Mouse (Mus musculus): Measurements from ENCODE around the gene Osbpl9. TPM values are rescaled to one million over a fixed set of nuclear protein-coding genes. Genes with fewer than 3 reads are reported as not detected.
A peak's percentile ranks its signal among the peaks of the same experiment; 100 is the strongest.

Osbpl9 gene
- total and polyA plus RNA-seq, 3 experiments = 55.5 to 73.5 (median 59.2) TPM

- H3K4me2 ChIP-seq (ENCODE audit: insufficient read depth, low read depth, poor library complexity, severe bottlenecking) = peak overlapping the region; percentile 6; the same call in 1 of the 2 replicates
- H3K4me1 ChIP-seq (ENCODE audit: control insufficient read depth in 1 of 2, insufficient read depth in 2 of 2) = peaks cover 9 to 35% of the 10 kb centered on the region in 2 experiments
- dilution Hi-C loops (cut with MboI; ENCODE audit: extremely low pct_ligation_motif_present, extremely low pct_unique_long_range_greater_than_20kb, low sequenced_read_pairs) = no loop called here
Observed at GRCm38 (mm10) chr4:109115742-109116141, 86.3 kb downstream of the Osbpl9 start.

GRCm38 (mm10) chr4:109114308-109114707, 87.8 kb downstream of the Osbpl9 start:
- H3K27me3 ChIP-seq (replicated peaks) = no peaks in the 10 kb centered on the region
- no peak for DNase-seq (ENCODE audit: extremely low read depth)
- H3K9me3 ChIP-seq (replicated peaks; ENCODE audit: low read length) = no peaks in the 10 kb centered on the region
- dilution Hi-C loops (cut with MboI; ENCODE audit: extremely low pct_ligation_motif_present, extremely low pct_unique_long_range_greater_than_20kb, low sequenced_read_pairs) (no loop called here), in situ Hi-C loops (cut with MboI; ENCODE audit: low pct_ligation_motif_present, low pct_unique_long_range_greater_than_20kb, low sequenced_read_pairs) (no loop called here)
- peaks cover 9 to 36% of the 10 kb centered on the region in 2 experiments for H3K4me1 ChIP-seq (ENCODE audit: control insufficient read depth in 1 of 2, insufficient read depth in 2 of 2)
- no peak overlapping the region for H3K4me3 ChIP-seq (replicated peaks in 1 of 3; ENCODE audit: low read depth in 2 of 3, low read length in 2 of 3, poor library complexity in 1 of 3)
- peaks cover 0 to 2% of the 10 kb centered on the region in 2 experiments for H3K36me3 ChIP-seq (replicated peaks in 1 of 2; ENCODE audit: control insufficient read depth in 1 of 2, insufficient read depth in 1 of 2, low read length in 1 of 2)
- H3K79me2 ChIP-seq (replicated peaks; ENCODE audit: control insufficient read depth, extremely low read depth, insufficient read depth, poor library complexity, severe bottlenecking) = peaks cover 46% of the 10 kb centered on the region
- H3K9ac ChIP-seq (ENCODE audit: insufficient read depth, low read depth) = no peak overlapping the region
- no peak for TF ChIP-seq EP300 (IDR thresholded peaks at IDR 0.05; ENCODE audit: low read length)
- no peak for TF ChIP-seq USF2 (conservative IDR thresholded peaks at IDR 0.05; ENCODE audit: low read depth, low read length)
- TF ChIP-seq GABPA (IDR thresholded peaks at IDR 0.05; ENCODE audit: insufficient replicate concordance, low read depth, low read length) = no peak
- no peak for TF ChIP-seq POLR2A (IDR thresholded peaks at IDR 0.05; ENCODE audit: low read depth, low read length)
- no peak for TF ChIP-seq TCF12 (IDR thresholded peaks at IDR 0.05; ENCODE audit: low read depth, low read length)
- no peak overlapping the region for H3K27ac ChIP-seq (ENCODE audit: insufficient read depth, low read depth)
- H3K4me2 ChIP-seq (ENCODE audit: insufficient read depth, low read depth, poor library complexity, severe bottlenecking) = no peak overlapping the region

More at GRCm38 (mm10) chr4:109115742-109116141, 86.3 kb downstream of the Osbpl9 start:
- H3K4me3 ChIP-seq (replicated peaks in 1 of 3; ENCODE audit: low read depth in 2 of 3, low read length in 2 of 3, poor library complexity in 1 of 3) = no peak overlapping the region
- in situ Hi-C loops (cut with MboI; ENCODE audit: low pct_ligation_motif_present, low pct_unique_long_range_greater_than_20kb, low sequenced_read_pairs) = no loop called here
- no peak overlapping the region; the same call in 1 of the 2 replicates for H3K9ac ChIP-seq (ENCODE audit: insufficient read depth, low read depth)
- H3K79me2 ChIP-seq (replicated peaks; ENCODE audit: control insufficient read depth, extremely low read depth, insufficient read depth, poor library complexity, severe bottlenecking) = peaks cover 38% of the 10 kb centered on the region
- no peak for TF ChIP-seq JUND (conservative IDR thresholded peaks at IDR 0.05; ENCODE audit: low read depth, low read length)
- TF ChIP-seq SIN3A (IDR thresholded peaks at IDR 0.05; ENCODE audit: low read length) = no peak
- no peak for TF ChIP-seq HCFC1 (IDR thresholded peaks at IDR 0.05; ENCODE audit: low read depth, low read length)
- TF ChIP-seq CTCF (conservative IDR thresholded peaks at IDR 0.05 in 1 of 2, IDR thresholded peaks at IDR 0.05 in 1 of 2; ENCODE audit: low read depth in 2 of 2, low read length in 2 of 2) = no peak
- no peak for TF ChIP-seq MAX (IDR thresholded peaks at IDR 0.05; ENCODE audit: low read length)
- H3K27me3 ChIP-seq (replicated peaks) = no peaks in the 10 kb centered on the region
- DNase-seq (ENCODE audit: extremely low read depth) = no peak
- no peaks in the 10 kb centered on the region for H3K9me3 ChIP-seq (replicated peaks; ENCODE audit: low read length)
- H3K36me3 ChIP-seq (replicated peaks in 1 of 2; ENCODE audit: control insufficient read depth in 1 of 2, insufficient read depth in 1 of 2, low read length in 1 of 2) = peaks cover 0 to 2% of the 10 kb centered on the region in 2 experiments
- no peak overlapping the region for H3K27ac ChIP-seq (ENCODE audit: insufficient read depth, low read depth)

DNA sequence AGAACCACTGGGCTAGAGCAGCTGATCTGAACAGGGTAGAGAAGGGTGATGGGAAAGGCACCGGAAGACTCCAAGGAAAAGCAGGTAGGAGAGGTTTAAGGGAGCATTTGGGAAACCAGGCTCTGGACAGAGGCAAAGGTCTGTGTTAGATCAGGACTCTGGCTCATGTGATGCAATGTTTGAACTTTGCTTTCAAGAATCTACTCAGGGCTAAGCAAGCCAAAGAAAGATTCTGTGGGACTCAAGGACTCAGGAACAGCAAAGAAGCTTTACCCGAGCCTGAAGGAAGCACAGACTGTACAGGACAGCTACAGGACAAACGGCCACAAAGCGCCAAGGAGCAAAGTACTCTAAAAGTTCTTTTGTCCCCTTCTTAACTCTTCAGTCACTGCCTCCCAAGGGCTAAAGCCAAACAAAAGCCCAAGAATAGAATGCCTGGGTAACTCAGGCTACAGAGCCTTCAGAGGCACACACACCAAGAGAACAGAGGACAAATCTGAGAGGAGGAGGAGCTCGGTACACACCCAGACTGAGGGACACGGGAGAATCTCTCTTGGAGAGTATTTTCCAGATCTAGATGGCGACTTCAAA, 89.1 kb downstream of the Osbpl9 start:
- Histone ChIP-seq H3K36me3 (replicated peaks in 1 of 2; ENCODE audit: control insufficient read depth in 1 of 2, insufficient read depth in 1 of 2, low read length in 1 of 2) (peaks cover 0 to 4% of the 10 kb centered on the region in 2 experiments), H3K4me2 (ENCODE audit: insufficient read depth, low read depth, poor library complexity, severe bottlenecking) (no peak overlapping the region), H3K27ac (ENCODE audit: insufficient read depth, low read depth) (no peak overlapping the region), H3K9ac (ENCODE audit: insufficient read depth, low read depth) (no peak overlapping the region), H3K4me3 (replicated peaks in 1 of 3; ENCODE audit: low read depth in 2 of 3, low read length in 2 of 3, poor library complexity in 1 of 3) (no peak overlapping the region), H3K27me3 (replicated peaks) (no peaks in the 10 kb centered on the region), H3K9me3 (replicated peaks; ENCODE audit: low read length) (no peaks in the 10 kb centered on the region), H3K4me1 (ENCODE audit: control insufficient read depth in 1 of 2, insufficient read depth in 2 of 2) (peaks cover 11 to 43% of the 10 kb centered on the region in 2 experiments), H3K79me2 (replicated peaks; ENCODE audit: control insufficient read depth, extremely low read depth, insufficient read depth, poor library complexity, severe bottlenecking) (peaks cover 53% of the 10 kb centered on the region)
- no peak for DNase-seq (ENCODE audit: extremely low read depth)
- dilution Hi-C loops (cut with MboI; ENCODE audit: extremely low pct_ligation_motif_present, extremely low pct_unique_long_range_greater_than_20kb, low sequenced_read_pairs) = no loop called here
- no peak for TF ChIP-seq GABPA (IDR thresholded peaks at IDR 0.05; ENCODE audit: insufficient replicate concordance, low read depth, low read length)
- in situ Hi-C loops (cut with MboI; ENCODE audit: low pct_ligation_motif_present, low pct_unique_long_range_greater_than_20kb, low sequenced_read_pairs) = no loop called here

All from CH12.LX (cell line).